Mouse (Mus musculus) thymus, adult 2 months (tissue): ENCODE measurements at regions not wholly inside any gene's neighbourhood (a gene's known extent, or its start where the extent isn't known, plus 50 kb on each side); places are given as distances from the start of the nearest gene placed in this dataset.

Experiments used
- CTCF ChIP-seq: fragments of 200-500 bp; IDR thresholded peaks from 2 replicates; pipeline ENCODE4 v1.5.1; 2012; ENCODE audit warnings: mild to moderate bottlenecking, control low read depth, low read length, moderate library complexity, borderline replicate concordance; ENCODE audit not compliant: control insufficient read depth, poor library complexity, insufficient read depth; ENCODE audit errors: extremely low read depth
- POLR2A ChIP-seq: fragments of 200-500 bp; IDR thresholded peaks from 2 replicates; pipeline ENCODE4 v1.6.1; 2012; ENCODE audit warnings: mild to moderate bottlenecking, low read length, control low read depth, moderate library complexity; ENCODE audit not compliant: control insufficient read depth, poor library complexity, insufficient read depth; ENCODE audit errors: extremely low read depth

GRCm38 (mm10) chr12:92292460-92293340 is 443.7 kb upstream of the Sel1l start:
- TF ChIP-seq POLR2A = no peak
- no peak for TF ChIP-seq CTCF
